Mouse (Mus musculus) ES-Bruce4 (cell line): Measurements from ENCODE around the gene Cdh13. TPM values are rescaled to one million over a fixed set of nuclear protein-coding genes. Genes with fewer than 3 reads are reported as not detected.

Experiments used
- H3K27ac ChIP-seq: 2 replicates; pipeline ENCODE4 v1.5.1; 2012; ENCODE audit warnings: low read length, inconsistent platforms; ENCODE audit not compliant: insufficient read depth
- H3K27me3 ChIP-seq: 2 replicates; pipeline ENCODE4 v1.6.1; 2012; ENCODE audit warnings: mild to moderate bottlenecking, low read length, inconsistent platforms; ENCODE audit not compliant: control insufficient read depth, poor library complexity, insufficient read depth, severe bottlenecking
- H3K36me3 ChIP-seq: 2 replicates; pipeline ENCODE4 v1.6.1; 2012; ENCODE audit warnings: inconsistent platforms, mild to moderate bottlenecking, low read length, moderate library complexity; ENCODE audit not compliant: control insufficient read depth, poor library complexity, insufficient read depth, severe bottlenecking
- H3K4me1 ChIP-seq: one replicate; pipeline ENCODE4 v1.8.1; 2011; ENCODE audit warnings: low read length; ENCODE audit not compliant: control insufficient read depth, insufficient read depth
- H3K4me3 ChIP-seq: 2 replicates; pipeline ENCODE4 v1.5.1; 2011; ENCODE audit warnings: low read depth, mild to moderate bottlenecking, low read length
- H3K9ac ChIP-seq: 2 replicates; pipeline ENCODE4 v1.6.1; 2012; ENCODE audit warnings: low read depth, mild to moderate bottlenecking, inconsistent platforms; ENCODE audit not compliant: poor library complexity, severe bottlenecking
- H3K9me3 ChIP-seq: replicated peaks from 2 replicates; pipeline ENCODE4 v1.6.1; 2012; ENCODE audit warnings: mild to moderate bottlenecking, low read length, inconsistent platforms; ENCODE audit not compliant: control insufficient read depth, poor library complexity, insufficient read depth, severe bottlenecking
- CTCF ChIP-seq: IDR thresholded peaks from one replicate; pipeline ENCODE4 v1.8.1; 2011; ENCODE audit warnings: low read depth, low read length
- EP300 ChIP-seq: IDR thresholded peaks from 2 replicates; pipeline ENCODE4 v1.6.1; 2011; ENCODE audit warnings: low read depth, low read length; ENCODE audit not compliant: insufficient read depth
- POLR2A ChIP-seq: IDR thresholded peaks from one replicate; pipeline ENCODE4 v1.8.1; 2011; ENCODE audit warnings: low read length; ENCODE audit not compliant: insufficient read depth
- polyA plus RNA-seq: library from polyadenylated mRNA; stranded (reverse); fragments of >200 nt; gene quantifications from 2 replicates; pipeline ENCODE4 v1.2.4, GENCODE M21; 2011; ENCODE audit warnings: low read depth; ENCODE audit not compliant: missing spikeins, insufficient read depth, insufficient read length

Cdh13 gene
- polyA plus RNA-seq, 1 experiment: 2.0 TPM

GRCm38 (mm10) chr8:118334933-118335332 lies 51.4 kb downstream of the Cdh13 start:
- Histone ChIP-seq H3K4me1 (no peaks in the 10 kb centered on the region), H3K27me3 (no peaks in the 10 kb centered on the region), H3K9ac (no peak overlapping the region), H3K27ac (no peak overlapping the region), H3K4me3 (no peak overlapping the region), H3K36me3 (no peaks in the 10 kb centered on the region), H3K9me3 (peaks cover 4% of the 10 kb centered on the region)
- peak; percentile 52 for TF ChIP-seq CTCF
- TF ChIP-seq POLR2A: no peak
- TF ChIP-seq EP300: no peak

GRCm38 (mm10) chr8:118339711-118340110 lies 56.2 kb downstream of the Cdh13 start:
- no peaks in the 10 kb centered on the region for H3K4me1 ChIP-seq
- no peak overlapping the region for H3K4me3 ChIP-seq
- TF ChIP-seq EP300 (no peak), CTCF (no peak), POLR2A (no peak)
- H3K9me3 ChIP-seq: no peaks in the 10 kb centered on the region; the same call in none of the 2 replicates
- H3K9ac ChIP-seq: no peak overlapping the region
- H3K27ac ChIP-seq: no peak overlapping the region
- H3K36me3 ChIP-seq: no peaks in the 10 kb centered on the region
- no peaks in the 10 kb centered on the region; the same call in 1 of the 2 replicates for H3K27me3 ChIP-seq

GRCm38 (mm10) chr8:118343267-118343666 lies 59.7 kb downstream of the Cdh13 start:
- no peaks in the 10 kb centered on the region for H3K36me3 ChIP-seq
- TF ChIP-seq EP300: no peak
- TF ChIP-seq POLR2A: no peak
- H3K4me3 ChIP-seq: no peak overlapping the region
- no peak overlapping the region for H3K27ac ChIP-seq
- H3K9me3 ChIP-seq: no peaks in the 10 kb centered on the region; the same call in none of the 2 replicates
- no peaks in the 10 kb centered on the region; the same call in 1 of the 2 replicates for H3K27me3 ChIP-seq
- H3K4me1 ChIP-seq: no peaks in the 10 kb centered on the region
- no peak overlapping the region for H3K9ac ChIP-seq

- H3K36me3 ChIP-seq: no peaks in the 10 kb centered on the region
- no peak for TF ChIP-seq EP300
- no peak for TF ChIP-seq POLR2A
- TF ChIP-seq CTCF: no peak
- H3K4me3 ChIP-seq: no peak overlapping the region
Measured at GRCm38 (mm10) chr8:118348710-118349489, 65.4 kb downstream of the Cdh13 start.

GRCm38 (mm10) chr8:118350136-118350535 lies 66.6 kb downstream of the Cdh13 start:
- Histone ChIP-seq H3K36me3 (no peaks in the 10 kb centered on the region), H3K27ac (no peak overlapping the region)
- TF ChIP-seq EP300 (no peak), CTCF (no peak), POLR2A (no peak)

More at GRCm38 (mm10) chr8:118348710-118349489, 65.4 kb downstream of the Cdh13 start:
- Histone ChIP-seq H3K9ac (no peak overlapping the region), H3K27me3 (no peaks in the 10 kb centered on the region), H3K27ac (no peak overlapping the region), H3K9me3 (peaks cover 14% of the 10 kb centered on the region; the same call in 1 of the 2 replicates), H3K4me1 (no peaks in the 10 kb centered on the region)

GRCm38 (mm10) chr8:118353022-118353421 lies 69.5 kb downstream of the Cdh13 start:
- H3K9ac ChIP-seq: no peak overlapping the region
- TF ChIP-seq EP300 (no peak), CTCF (no peak), POLR2A (no peak)
- H3K4me3 ChIP-seq: no peak overlapping the region
- H3K36me3 ChIP-seq: no peaks in the 10 kb centered on the region
- no peak overlapping the region for H3K27ac ChIP-seq
- H3K4me1 ChIP-seq: no peaks in the 10 kb centered on the region
- H3K27me3 ChIP-seq: no peaks in the 10 kb centered on the region
- H3K9me3 ChIP-seq: peaks cover 14% of the 10 kb centered on the region; the same call in 1 of the 2 replicates

More at GRCm38 (mm10) chr8:118350136-118350535, 66.6 kb downstream of the Cdh13 start:
- Histone ChIP-seq H3K27me3 (no peaks in the 10 kb centered on the region), H3K9ac (no peak overlapping the region), H3K4me3 (no peak overlapping the region), H3K9me3 (peaks cover 14% of the 10 kb centered on the region; the same call in 1 of the 2 replicates), H3K4me1 (no peaks in the 10 kb centered on the region)
